Mouse (Mus musculus) layer of hippocampus, adult 9-11 months (tissue): ENCODE measurements at regions not wholly inside any gene's neighbourhood (a gene's known extent, or its start where the extent isn't known, plus 50 kb on each side); places are given as distances from the start of the nearest gene placed in this dataset.

Source experiments
- DNase-seq: peaks from one replicate; pipeline ENCODE4 v3.0.0; 2022

DNA sequence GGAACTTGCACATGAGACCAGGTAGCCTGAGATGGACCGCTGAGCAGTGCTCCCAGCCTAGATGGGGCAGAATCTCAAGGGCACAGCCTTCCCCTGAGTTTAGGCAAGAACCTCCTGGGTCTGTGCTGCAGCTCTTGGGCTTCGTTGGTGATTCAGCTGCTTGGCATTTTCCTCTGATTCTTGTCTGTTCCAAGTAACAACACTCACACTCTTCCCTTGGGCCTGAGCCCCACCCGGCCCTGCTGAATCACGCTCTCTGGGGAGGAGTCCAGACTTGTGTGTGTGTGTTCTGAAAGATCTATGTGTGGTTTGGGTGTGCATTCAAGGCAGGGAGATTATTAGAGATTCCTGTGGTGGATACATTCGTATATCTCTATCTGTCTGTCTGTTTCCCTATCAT is 517.4 kb upstream of the Tbx3 start:
- DNase-seq = no peak

DNA sequence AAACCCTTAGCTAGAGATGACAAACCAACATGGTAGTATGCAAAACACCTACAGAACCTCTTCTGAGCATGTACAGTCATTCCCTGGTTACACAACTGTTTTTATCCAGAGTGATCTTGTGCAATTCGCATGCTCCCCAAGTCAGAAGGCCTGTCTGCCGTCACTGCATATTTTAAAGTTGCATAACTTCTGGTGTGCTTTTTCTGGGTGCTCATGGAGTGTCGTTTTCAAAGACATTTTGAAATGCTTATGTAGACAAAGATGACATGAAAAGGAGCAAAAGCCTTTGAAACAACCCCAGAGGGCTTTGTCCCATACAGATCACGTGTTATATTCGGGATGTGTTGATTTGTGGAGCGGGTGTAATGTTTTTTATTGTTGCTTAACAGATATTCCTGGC is 513.8 kb upstream of the Tbx3 start:
- DNase-seq = no peak

- DNase-seq = no peak
These were observed 512.3 kb upstream of the Tbx3 start for GRCm38 (mm10) chr5:119158171-119158570.

DNA sequence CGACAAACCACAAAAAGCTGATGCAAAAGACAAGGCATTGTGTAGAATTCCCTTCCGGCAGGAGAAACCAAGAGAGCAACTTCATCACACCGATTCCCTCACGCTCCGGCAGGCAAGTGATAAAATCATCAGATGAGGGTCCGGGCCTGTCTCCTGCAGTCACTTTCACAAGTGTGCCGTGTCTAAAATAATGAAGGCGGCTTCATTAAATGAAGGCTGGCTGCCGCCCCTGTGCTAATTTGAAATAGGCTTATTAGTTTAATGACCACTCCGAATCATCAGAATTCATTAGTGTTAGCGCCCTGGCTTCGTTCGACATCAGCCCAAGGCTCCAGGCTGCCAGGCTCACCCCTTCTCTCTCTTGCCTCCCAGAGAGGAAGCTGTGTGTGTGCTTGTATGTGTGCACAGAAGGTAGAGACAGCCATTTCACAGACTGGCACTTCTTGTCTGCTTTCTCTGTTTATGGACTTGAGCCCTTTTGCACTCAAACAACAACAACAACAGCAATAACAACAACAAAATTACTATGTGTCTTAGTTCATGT is 508.3 kb upstream of the Tbx3 start:
- DNase-seq = no peak

DNA sequence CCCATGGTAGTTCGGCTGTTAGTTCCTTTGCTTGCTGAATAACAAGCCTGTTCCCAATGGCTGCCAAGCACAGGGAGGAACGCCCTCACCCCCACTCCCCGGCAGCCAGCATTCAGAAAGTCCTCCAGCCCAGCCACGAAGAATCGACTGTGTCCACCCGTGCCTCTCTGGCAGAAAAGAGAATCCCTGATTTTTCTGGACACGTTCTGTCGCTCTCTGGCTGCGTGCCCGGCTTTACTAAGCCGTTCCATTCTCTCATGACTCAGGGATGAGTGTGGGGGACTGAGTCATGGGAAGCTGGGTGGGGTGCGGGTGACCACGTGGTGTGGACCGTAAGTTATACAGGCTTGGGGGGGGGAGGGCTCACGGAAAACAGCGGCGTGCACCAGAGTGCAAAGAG is 502.8 kb upstream of the Tbx3 start:
- peak; percentile 83 for DNase-seq

DNA sequence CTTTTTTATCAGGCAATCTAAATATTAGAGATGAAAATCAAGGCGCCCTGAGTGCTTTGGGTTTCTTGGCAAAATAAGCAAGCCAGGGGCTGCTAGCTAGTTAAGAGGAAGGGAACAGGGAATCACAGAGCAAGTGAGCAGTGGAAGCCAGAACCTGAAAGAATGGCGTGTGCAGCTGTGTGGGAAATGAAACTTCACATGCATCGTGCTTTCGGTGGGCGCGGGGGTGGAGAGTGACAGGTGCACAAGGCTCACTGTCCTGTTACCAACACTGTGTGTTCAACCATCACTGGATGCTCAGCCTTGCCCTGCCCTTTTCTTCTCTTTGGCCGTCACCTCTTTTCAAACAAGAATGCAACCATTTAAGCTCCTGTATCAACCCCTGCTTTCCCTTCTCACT is 501.2 kb upstream of the Tbx3 start:
- no peak for DNase-seq

GRCm38 (mm10) chr5:119171626-119172025 is 498.8 kb upstream of the Tbx3 start:
- no peak for DNase-seq

DNA sequence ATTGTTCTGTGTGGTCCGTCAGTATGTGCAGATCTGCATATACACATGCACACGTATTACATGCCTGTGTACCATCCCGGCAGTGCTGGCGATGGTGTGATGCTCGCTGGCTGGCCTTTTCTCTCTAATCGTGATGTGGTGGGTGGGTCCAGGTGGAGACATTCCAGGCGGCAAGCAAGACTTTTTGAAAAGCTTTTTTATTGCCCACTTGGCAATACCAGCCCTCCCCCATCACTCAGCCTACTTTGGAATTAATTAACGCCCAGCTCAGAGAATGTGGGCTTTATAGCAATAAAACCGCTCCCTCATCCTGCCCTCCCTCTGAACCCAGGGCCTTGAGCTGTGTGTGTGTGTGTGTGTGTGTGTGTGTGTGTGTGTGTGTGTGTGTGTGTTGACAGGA is 491.7 kb upstream of the Tbx3 start:
- DNase-seq = no peak

- no peak for DNase-seq
These were observed 486.9 kb upstream of the Tbx3 start for GRCm38 (mm10) chr5:119183545-119184047.

GRCm38 (mm10) chr5:119186611-119187010 is 483.9 kb upstream of the Tbx3 start:
- DNase-seq = no peak

DNA sequence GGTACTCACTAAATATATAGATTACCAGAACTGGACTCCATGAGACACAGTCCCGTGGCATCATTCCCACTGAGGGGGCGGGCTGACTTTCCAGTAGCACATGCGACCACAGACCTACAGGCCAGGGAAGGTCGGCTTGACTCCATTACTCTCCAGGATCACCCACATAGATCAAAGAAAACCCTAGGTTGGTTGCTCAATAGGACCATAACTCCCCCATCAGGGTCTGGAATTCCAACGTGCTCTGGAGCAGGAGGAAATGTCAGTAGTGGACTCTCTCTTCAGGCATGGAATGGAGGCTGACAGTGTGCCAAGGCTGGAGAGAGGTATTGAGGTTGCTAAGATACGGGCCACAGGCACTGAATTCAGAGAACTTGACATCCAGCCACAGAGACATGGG is 482.0 kb upstream of the Tbx3 start:
- DNase-seq = no peak

DNA sequence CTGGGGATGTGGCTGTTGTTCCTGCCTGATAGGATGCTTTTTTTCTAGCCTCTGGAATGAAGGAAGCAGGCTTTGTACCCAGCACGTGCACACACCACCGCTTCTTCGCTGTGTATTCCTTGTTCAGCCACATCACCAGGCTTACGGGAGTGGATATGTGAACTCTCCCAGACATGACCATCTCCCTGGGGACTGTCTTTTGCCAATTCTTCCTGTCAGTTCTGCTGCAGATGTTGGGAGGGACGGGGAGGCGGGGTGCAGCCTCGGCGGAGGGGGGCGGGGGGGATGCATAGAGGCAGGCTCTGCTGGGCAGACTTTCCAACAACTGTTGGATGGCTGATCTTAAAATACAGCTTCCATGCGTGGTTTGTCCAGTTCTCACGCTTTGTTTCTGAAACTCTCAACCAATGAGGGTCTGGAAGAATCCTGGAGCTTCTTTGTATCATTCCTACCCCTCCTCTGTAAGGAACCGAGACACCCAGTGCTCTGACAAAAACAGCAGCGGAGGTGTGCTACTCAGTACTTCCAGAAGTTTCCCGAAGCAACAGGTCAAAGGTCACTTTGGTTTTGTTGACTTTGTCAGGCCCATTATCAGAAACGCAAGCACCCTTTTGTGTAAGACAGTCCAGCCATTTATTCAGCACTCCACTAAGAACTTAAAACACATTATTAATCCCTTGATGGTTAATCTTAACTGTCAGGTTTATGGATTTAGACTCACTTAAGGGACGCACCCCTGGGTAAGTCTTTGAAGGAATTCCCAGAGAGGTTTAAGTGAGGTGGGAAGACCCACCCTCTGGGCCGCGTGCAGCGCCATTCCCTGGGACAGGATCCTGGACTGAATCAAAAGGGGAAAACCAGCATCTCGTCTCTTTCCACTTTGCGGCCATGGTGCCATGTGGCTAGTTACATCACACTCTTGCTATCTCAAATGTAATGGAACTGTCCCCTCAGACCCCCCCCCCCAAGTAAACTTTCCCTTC is 476.5 kb upstream of the Tbx3 start:
- no peak for DNase-seq

DNA sequence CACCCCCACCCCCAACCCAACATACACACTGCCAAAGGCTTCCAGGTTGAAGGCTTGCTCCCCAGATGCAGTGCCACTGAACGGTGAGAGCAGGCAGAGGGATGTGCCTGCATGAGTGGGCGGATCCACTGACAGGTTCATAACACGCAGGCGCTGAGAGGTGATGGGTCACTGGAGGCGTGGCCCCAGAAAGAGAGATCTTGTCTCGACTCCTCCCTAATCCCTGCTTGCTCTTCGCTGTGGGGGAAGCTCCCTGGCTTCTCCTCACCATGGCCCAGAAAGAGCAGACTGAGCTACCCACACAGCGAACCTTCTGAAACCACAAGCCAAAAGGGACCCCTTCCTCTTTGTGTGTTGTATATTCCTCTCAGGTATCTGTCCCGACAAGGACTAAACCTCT is 470.6 kb upstream of the Tbx3 start:
- no peak for DNase-seq

GRCm38 (mm10) chr5:119201251-119201650 is 469.2 kb upstream of the Tbx3 start:
- DNase-seq = no peak

DNA sequence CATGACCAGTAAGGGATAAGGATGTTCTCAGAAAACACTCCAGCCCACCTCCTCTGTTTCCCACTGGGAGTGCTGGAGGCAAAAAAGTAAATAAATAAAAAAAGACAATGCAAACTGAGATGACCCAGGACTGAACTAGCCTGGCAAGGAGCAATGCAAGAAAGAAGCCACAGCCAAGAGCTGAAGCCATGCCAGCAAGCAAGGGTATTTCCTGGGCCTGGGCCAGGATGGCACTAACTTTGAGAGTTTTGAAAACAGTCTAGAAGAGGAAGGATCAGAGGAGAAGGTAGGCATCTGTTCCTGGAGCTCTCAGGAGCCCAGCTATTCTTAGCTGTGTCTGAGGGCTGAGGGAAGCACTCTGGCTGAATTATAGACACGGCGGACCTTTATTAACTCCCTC is 465.7 kb upstream of the Tbx3 start:
- no peak for DNase-seq

DNA sequence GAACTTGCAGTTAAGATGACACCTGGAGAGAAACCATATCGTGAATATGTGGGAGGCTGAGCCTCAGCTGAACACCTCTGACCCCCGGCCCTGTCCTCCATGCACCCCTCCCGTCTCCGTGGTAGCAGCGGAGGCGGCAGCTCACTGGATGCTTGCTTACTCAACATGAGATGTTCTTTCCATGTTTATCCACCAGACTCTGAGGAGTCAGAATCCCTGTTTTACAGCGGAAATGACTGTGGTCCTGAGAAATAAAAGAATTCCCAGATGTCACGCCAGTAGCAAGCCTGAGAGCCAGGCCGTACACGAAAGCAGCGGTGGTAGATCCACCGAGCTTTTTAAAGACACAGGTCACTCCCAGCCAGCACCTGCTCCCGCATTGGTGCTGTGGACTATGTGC is 462.4 kb upstream of the Tbx3 start:
- no peak for DNase-seq

GRCm38 (mm10) chr5:119213196-119213595 is 457.3 kb upstream of the Tbx3 start:
- no peak for DNase-seq

- no peak for DNase-seq
These were observed 456.6 kb upstream of the Tbx3 start for GRCm38 (mm10) chr5:119213692-119214357.

DNA sequence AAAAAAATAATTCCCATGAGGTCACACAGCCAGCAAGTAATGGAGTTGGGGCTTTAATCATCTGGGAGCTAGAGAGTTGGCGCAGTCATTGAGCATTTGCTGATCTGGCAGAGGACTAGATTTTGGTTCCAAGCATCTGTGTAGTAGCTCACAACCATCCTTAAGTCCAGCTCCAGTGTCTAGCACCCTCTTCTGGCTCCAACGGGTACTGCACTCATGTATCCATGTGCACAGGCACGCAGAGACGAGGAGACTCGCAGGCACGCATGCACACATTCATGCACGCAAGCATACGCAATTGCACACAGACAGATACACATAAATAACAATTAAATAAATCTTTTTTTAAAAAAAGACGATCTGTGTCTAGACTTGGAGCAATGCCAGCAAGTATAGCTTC is 455.5 kb upstream of the Tbx3 start:
- no peak for DNase-seq

DNA sequence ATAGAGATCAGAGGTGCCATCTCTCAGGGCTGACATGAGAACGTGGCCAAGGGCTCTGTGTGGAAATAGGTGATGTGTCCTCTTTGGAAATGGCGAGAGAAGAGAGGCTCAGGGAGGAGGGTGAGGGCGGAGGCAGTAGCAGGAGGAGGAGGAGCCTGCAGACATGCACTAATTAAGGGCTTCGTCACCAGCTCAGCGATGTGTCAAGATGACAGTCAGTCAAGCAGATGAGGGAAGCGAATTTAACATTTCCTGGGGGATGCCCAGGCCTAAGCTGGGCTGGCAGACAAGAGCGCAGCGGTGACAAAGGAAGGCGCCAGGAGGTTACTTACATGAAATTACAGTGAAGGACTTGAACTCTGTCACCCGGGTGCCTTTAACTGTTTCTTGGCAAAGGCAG is 455.1 kb upstream of the Tbx3 start:
- DNase-seq = no peak

DNA sequence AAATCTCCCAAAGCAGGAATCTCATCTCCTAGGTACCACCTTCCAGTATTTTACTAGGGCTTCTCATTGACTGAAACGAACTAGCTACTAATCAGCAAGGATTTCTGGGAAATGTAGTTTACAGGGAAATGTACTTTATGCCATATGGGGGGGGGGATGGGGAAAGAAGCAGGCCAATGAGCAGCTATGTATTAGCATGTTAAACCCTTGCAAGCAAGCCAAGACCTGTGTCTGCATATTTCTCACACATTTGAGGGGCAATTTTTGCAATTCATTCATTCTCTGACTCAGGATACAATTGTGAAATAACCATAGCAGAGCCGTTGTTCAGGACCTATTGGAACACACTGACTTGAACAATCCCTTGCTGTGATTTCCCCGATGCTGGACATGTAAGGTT is 454.3 kb upstream of the Tbx3 start:
- no peak for DNase-seq

DNA sequence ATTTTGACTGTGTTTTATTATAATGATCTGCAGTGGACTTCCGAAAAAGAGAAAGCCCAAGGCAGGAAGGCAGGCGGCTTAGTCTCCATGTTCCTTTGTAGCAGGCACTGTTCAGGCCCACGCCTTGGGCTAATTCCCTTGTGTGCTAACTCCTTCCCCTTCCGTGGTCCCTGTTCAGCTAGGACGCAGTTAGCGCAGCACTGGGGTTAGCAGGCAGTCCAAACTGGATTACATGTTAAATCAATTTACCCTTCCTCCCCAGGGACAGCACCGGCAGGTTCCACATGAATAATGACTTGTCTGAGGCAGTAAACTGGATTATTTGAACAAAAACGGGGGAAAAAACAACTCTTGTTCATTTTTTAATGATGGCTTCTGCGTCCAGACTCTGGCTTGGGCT is 453.4 kb upstream of the Tbx3 start:
- DNase-seq = no peak

- no peak for DNase-seq
These were observed 441.8 kb upstream of the Tbx3 start for GRCm38 (mm10) chr5:119228691-119229090.

DNA sequence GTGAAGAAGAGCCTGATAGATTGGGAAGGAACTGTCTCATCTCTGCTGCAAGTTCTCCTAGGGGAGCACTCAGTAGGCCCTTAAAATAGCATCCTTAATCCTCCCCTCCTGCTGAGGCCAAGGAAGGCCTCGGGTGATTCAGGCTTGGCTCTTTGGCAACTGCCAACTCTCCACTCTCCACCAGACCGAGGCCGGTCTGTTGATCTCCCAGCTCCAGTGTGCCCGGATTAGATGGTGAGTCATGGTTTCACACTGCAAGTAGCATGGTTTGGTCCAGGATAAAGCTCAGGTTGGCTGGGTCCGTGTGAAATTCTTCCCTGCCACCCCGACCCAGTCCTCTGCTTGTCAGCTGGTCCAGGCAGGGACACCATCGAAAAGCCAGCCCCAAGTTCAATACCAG is 437.5 kb upstream of the Tbx3 start:
- no peak for DNase-seq
